Mouse (Mus musculus) liver, adult 2 months (tissue): ENCODE data around the gene Mrpl42. TPM values are rescaled to one million over a fixed set of nuclear protein-coding genes. Genes with fewer than 3 reads are reported as not detected.

ENCODE experiments used
- DNase-seq: peaks from one replicate; pipeline ENCODE4 v3.0.0-alpha.2; 2011; ENCODE audit warnings: low read depth, low spot score; ENCODE audit errors: extremely low read depth
- H3K27ac ChIP-seq: fragments of 200-500 bp; replicated peaks from 2 replicates; pipeline ENCODE4 v1.5.1; 2012; ENCODE audit warnings: low read depth, mild to moderate bottlenecking, control low read depth, inconsistent platforms, low read length; ENCODE audit not compliant: insufficient read depth
- H3K27me3 ChIP-seq: fragments of 200-500 bp; 2 replicates; pipeline ENCODE4 v1.6.1; 2012; ENCODE audit warnings: mild to moderate bottlenecking, moderate library complexity, low read length, inconsistent platforms; ENCODE audit not compliant: control insufficient read depth, insufficient read depth
- H3K36me3 ChIP-seq: fragments of 200-500 bp; 2 replicates; pipeline ENCODE4 v1.6.1; 2012; ENCODE audit warnings: low read length, inconsistent platforms; ENCODE audit not compliant: control insufficient read depth, insufficient read depth
- H3K4me1 ChIP-seq: fragments of 200-500 bp; 2 replicates; pipeline ENCODE4 v1.6.1; 2011; ENCODE audit warnings: low read length; ENCODE audit not compliant: control insufficient read depth, insufficient read depth
- H3K4me3 ChIP-seq: fragments of 200-500 bp; 2 replicates; pipeline ENCODE4 v1.5.1; 2011; ENCODE audit warnings: low read depth, mild to moderate bottlenecking, control low read depth, low read length, moderate library complexity; ENCODE audit not compliant: insufficient read depth
- H3K79me2 ChIP-seq: fragments of 200-500 bp; 2 replicates; pipeline ENCODE4 v1.6.1; 2012; ENCODE audit warnings: inconsistent platforms, mild to moderate bottlenecking, low read length, moderate library complexity; ENCODE audit not compliant: control insufficient read depth, insufficient read depth
- H3K9ac ChIP-seq: fragments of 200-500 bp; 2 replicates; pipeline ENCODE4 v1.6.1; 2012; ENCODE audit warnings: low read depth, mild to moderate bottlenecking, control low read depth, inconsistent platforms, low read length
- CTCF ChIP-seq: fragments of 200-500 bp; IDR thresholded peaks from 2 replicates; pipeline ENCODE4 v1.5.1; 2011; ENCODE audit warnings: low read depth, low read length, control low read depth
- POLR2A ChIP-seq: fragments of 200-500 bp; IDR thresholded peaks from 2 replicates; pipeline ENCODE4 v1.6.1; 2011; ENCODE audit warnings: low read length, control low read depth; ENCODE audit not compliant: insufficient read depth; ENCODE audit errors: extremely low read depth
- WGBS: fragments of 180-500 bp; shearing (Covaris S2); methylation state at CpG from one replicate; pipeline ENCODE4 v1.1.7; 2018; 5-methylcytosine and 5-hydroxymethylcytosine counted together
- polyA plus RNA-seq: library from polyadenylated mRNA; depleted of rRNA; stranded (reverse); fragments of >200 nt; gene quantifications from 2 replicates; pipeline ENCODE4 v1.2.3, GENCODE M21; 2012
- total RNA-seq: library from RNA; depleted of rRNA; stranded (reverse); fragments of >200 nt; gene quantifications from 2 replicates; pipeline ENCODE4 v1.2.3, GENCODE M21; 2014

The Mrpl42 gene
- total and polyA plus RNA-seq, 2 experiments: 73.1 to 98.5 TPM

DNA sequence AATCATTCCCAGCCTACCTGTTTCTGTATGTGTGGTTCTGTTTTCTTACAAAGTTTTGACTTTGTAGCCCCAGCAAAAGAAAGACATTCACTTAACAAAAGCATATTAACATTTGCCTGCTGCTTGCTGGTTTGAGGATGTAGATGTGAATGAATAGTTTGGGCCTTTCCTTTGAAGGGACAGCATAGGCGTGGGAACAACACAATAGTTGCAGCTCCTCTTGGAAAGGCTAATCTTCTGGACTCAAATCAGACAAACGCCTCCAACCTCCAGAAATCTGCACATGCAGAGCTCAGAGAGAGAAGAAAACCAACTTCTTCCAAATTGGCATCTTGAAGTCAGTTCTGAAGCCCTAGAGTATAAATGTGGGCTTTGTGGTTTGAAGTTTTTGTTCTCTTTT lies 42.9 kb upstream of the Mrpl42 start:
- H3K36me3 ChIP-seq: peaks cover 37% of the 10 kb centered on the region
- WGBS: 92% methylated on average over 2 of the region's 2 CpGs
- H3K79me2 ChIP-seq: peaks cover 4% of the 10 kb centered on the region; the same call in 1 of the 2 replicates
- H3K9ac ChIP-seq: no peak overlapping the region
- H3K4me3 ChIP-seq: no peak overlapping the region
- DNase-seq: no peak
- no peak overlapping the region for H3K27ac ChIP-seq
- peaks cover 8% of the 10 kb centered on the region for H3K4me1 ChIP-seq
- no peak for TF ChIP-seq POLR2A
- no peak for TF ChIP-seq CTCF
- no peaks in the 10 kb centered on the region for H3K27me3 ChIP-seq

DNA sequence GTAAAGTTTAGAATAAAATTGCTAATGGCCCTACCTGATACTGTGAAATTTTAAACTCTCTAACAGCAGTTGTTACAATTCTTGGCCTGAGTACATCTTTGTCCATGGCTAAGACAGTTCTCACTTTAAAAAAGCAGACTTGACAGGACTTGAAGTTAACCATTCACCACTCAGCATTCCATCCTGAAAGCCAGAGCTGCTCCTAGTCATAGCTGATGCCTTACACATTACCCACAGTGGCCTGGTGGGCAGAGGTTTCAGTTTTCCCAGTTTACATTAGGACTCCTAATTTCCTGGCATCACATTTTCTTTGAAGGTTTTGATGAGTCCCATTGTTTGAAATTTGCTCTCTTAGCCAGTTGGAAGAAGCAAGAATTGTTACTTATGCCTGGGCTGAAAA lies 42.3 kb upstream of the Mrpl42 start:
- Histone ChIP-seq H3K9ac (no peak overlapping the region), H3K27me3 (no peaks in the 10 kb centered on the region), H3K4me1 (peaks cover 8% of the 10 kb centered on the region), H3K79me2 (peaks cover 4% of the 10 kb centered on the region; the same call in 1 of the 2 replicates), H3K4me3 (no peak overlapping the region), H3K27ac (no peak overlapping the region), H3K36me3 (peaks cover 31% of the 10 kb centered on the region)
- no peak for TF ChIP-seq POLR2A
- TF ChIP-seq CTCF: no peak
- no peak for DNase-seq

GRCm38 (mm10) chr10:95543377-95543776 lies 41.6 kb upstream of the Mrpl42 start:
- no peak overlapping the region for H3K9ac ChIP-seq
- peak; percentile 83 for DNase-seq
- TF ChIP-seq CTCF: no peak
- TF ChIP-seq POLR2A: no peak
- H3K36me3 ChIP-seq: peaks cover 27% of the 10 kb centered on the region
- 51% methylated on average over 2 of the region's 2 CpGs for WGBS
- no peak overlapping the region for H3K4me3 ChIP-seq
- no peaks in the 10 kb centered on the region for H3K27me3 ChIP-seq
- peaks cover 4% of the 10 kb centered on the region; the same call in 1 of the 2 replicates for H3K79me2 ChIP-seq
- H3K27ac ChIP-seq: no peak overlapping the region
- peaks cover 8% of the 10 kb centered on the region for H3K4me1 ChIP-seq

GRCm38 (mm10) chr10:95542916-95543315 lies 41.2 kb upstream of the Mrpl42 start:
- Histone ChIP-seq H3K36me3 (peaks cover 23% of the 10 kb centered on the region), H3K4me3 (no peak overlapping the region), H3K4me1 (peaks cover 7% of the 10 kb centered on the region), H3K27ac (no peak overlapping the region), H3K79me2 (peaks cover 6% of the 10 kb centered on the region; the same call in 1 of the 2 replicates), H3K9ac (no peak overlapping the region), H3K27me3 (no peaks in the 10 kb centered on the region)
- no peak for DNase-seq
- TF ChIP-seq CTCF: no peak
- 95% methylated on average over 4 of the region's 4 CpGs for WGBS

GRCm38 (mm10) chr10:95539841-95540240 lies 38.1 kb upstream of the Mrpl42 start:
- peaks cover 4% of the 10 kb centered on the region for H3K36me3 ChIP-seq
- WGBS: 68% methylated on average over 3 of the region's 3 CpGs
- peaks cover 8% of the 10 kb centered on the region; the same call in 1 of the 2 replicates for H3K79me2 ChIP-seq
- no peak overlapping the region for H3K9ac ChIP-seq
- H3K4me1 ChIP-seq: peaks cover 7% of the 10 kb centered on the region
- H3K4me3 ChIP-seq: no peak overlapping the region
- H3K27ac ChIP-seq: no peak overlapping the region
- peak; percentile 77 for DNase-seq
- H3K27me3 ChIP-seq: no peaks in the 10 kb centered on the region
- TF ChIP-seq POLR2A: no peak
- TF ChIP-seq CTCF: no peak

DNA sequence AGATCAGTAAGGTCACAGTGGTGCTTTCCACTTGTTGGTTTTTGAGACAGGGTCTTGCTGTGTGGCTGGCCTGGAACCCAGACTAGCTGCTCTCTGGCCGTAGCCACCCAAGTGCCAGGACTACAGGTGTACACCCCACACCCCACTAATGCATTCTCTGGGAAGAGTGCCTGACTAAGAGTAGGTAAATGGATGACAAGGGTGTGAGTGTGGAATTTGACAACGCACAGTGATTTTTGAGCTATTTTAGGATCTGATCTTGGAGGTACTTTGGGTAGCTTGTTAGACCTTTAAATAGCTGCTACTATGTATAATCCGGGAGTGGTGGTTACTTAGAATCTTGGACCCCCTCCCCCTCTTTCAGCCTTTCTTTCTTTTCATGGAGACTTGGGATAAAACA lies 37.5 kb upstream of the Mrpl42 start:
- no peaks in the 10 kb centered on the region for H3K36me3 ChIP-seq
- peaks cover 7% of the 10 kb centered on the region for H3K4me1 ChIP-seq
- no peaks in the 10 kb centered on the region for H3K27me3 ChIP-seq
- WGBS: 87% methylated on average over 3 of the region's 3 CpGs
- no peak overlapping the region for H3K4me3 ChIP-seq
- no peak for DNase-seq
- no peak overlapping the region for H3K9ac ChIP-seq
- TF ChIP-seq POLR2A (no peak), CTCF (no peak)
- peaks cover 11% of the 10 kb centered on the region; the same call in 1 of the 2 replicates for H3K79me2 ChIP-seq
- no peak overlapping the region for H3K27ac ChIP-seq
